Mouse (Mus musculus): ENCODE measurements around the gene Pex26. TPM values are rescaled to one million over a fixed set of nuclear protein-coding genes. Genes with fewer than 3 reads are reported as not detected.

The Pex26 gene
- polyA plus RNA-seq, 1 experiment from 2014 or later = 16.0 TPM

- H3K4me1 ChIP-seq (replicated peaks) = peaks cover 17% of the 10 kb centered on the region
- no peak overlapping the region for H3K4me3 ChIP-seq
- H3K36me3 ChIP-seq = no peaks in the 10 kb centered on the region
- H3K4me2 ChIP-seq = no peak overlapping the region
- H3K9me3 ChIP-seq = no peaks in the 10 kb centered on the region
- H3K27ac ChIP-seq (replicated peaks) = no peak overlapping the region
- WGBS = 90% methylated on average over 5 of the region's 5 CpGs
- H3K27me3 ChIP-seq = peaks cover 11% of the 10 kb centered on the region
- H3K9ac ChIP-seq = no peak overlapping the region
- no peak for ATAC-seq (ENCODE audit: low FRiP score, low read depth)
Observed at GRCm38 (mm10) chr6:121214221-121214620, 30.8 kb downstream of the Pex26 start.

- Histone ChIP-seq H3K4me3 (no peak overlapping the region), H3K9ac (no peak overlapping the region), H3K36me3 (no peaks in the 10 kb centered on the region), H3K9me3 (no peaks in the 10 kb centered on the region), H3K4me2 (no peak overlapping the region), H3K27me3 (peaks cover 6% of the 10 kb centered on the region; the same call in 1 of the 2 replicates), H3K27ac (replicated peaks) (no peak overlapping the region), H3K4me1 (replicated peaks) (peaks cover 17% of the 10 kb centered on the region)
- no peak for ATAC-seq (ENCODE audit: low FRiP score, low read depth)
- WGBS = 90% methylated on average over 8 of the region's 8 CpGs
Observed at GRCm38 (mm10) chr6:121214667-121215330, 31.3 kb downstream of the Pex26 start.

DNA sequence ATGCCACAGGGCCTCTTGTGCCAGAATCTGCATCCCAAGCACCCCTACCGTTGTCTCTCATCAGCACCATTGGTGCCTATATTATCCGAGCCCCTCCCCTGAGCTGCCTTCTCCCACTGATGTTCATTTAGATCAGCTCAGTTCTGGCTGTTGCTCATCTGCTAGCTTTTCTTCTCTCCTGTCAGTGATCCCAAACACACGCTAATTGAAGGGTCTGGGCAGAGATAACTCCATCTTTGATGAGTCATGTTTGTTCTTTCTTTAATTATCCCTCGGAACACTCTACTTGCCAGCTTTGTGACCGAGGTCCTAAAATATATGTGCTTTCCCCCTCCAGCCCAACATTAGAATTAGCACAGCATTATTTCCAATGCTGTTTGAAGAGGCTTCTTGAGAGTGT, 31.9 kb downstream of the Pex26 start:
- H3K4me1 ChIP-seq (replicated peaks) = peaks cover 14% of the 10 kb centered on the region
- WGBS = 84% methylated on average over 5 of the region's 5 CpGs
- H3K4me3 ChIP-seq = no peak overlapping the region

DNA sequence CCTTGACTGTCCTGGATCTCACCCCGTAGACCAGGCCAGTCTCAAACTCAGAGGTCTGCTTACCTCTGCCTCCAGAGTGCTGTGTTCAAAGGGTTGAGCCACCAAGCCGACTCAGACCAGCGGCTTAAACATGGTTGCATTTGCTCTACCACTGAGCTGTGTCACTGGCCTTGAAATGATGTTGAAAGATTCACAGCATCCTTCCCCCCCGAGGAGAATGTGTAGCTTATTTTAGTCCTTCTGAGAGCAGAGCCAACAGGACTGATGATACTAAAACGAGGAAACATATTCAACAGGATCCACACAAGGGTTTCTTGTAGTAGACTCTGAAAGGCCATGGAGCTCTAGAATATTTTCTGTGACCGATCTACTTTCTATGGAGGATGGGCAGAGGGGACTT, 32.4 kb downstream of the Pex26 start:
- H3K27me3 ChIP-seq = peaks cover 5% of the 10 kb centered on the region; the same call in 1 of the 2 replicates
- H3K9me3 ChIP-seq = no peaks in the 10 kb centered on the region
- no peak overlapping the region for H3K4me2 ChIP-seq
- H3K4me1 ChIP-seq (replicated peaks) = peaks cover 8% of the 10 kb centered on the region
- H3K9ac ChIP-seq = no peak overlapping the region
- 84% methylated on average over 6 of the region's 6 CpGs for WGBS
- no peak overlapping the region for H3K27ac ChIP-seq (replicated peaks)
- no peak overlapping the region for H3K4me3 ChIP-seq
- no peak for ATAC-seq (ENCODE audit: low FRiP score, low read depth)
- no peaks in the 10 kb centered on the region for H3K36me3 ChIP-seq

More for the DNA sequence above, 31.9 kb downstream of the Pex26 start:
- Histone ChIP-seq H3K9me3 (no peaks in the 10 kb centered on the region), H3K9ac (no peak overlapping the region), H3K27ac (replicated peaks) (no peak overlapping the region), H3K27me3 (peaks cover 5% of the 10 kb centered on the region; the same call in 1 of the 2 replicates), H3K36me3 (no peaks in the 10 kb centered on the region), H3K4me2 (no peak overlapping the region)
- no peak for ATAC-seq (ENCODE audit: low FRiP score, low read depth)

- Histone ChIP-seq H3K4me2 (no peak overlapping the region), H3K4me3 (no peak overlapping the region), H3K9me3 (no peaks in the 10 kb centered on the region), H3K36me3 (no peaks in the 10 kb centered on the region), H3K9ac (no peak overlapping the region), H3K27ac (replicated peaks) (no peak overlapping the region), H3K27me3 (no peaks in the 10 kb centered on the region), H3K4me1 (replicated peaks) (no peaks in the 10 kb centered on the region)
- no peak for ATAC-seq (ENCODE audit: low FRiP score, low read depth)
- 87% methylated on average over 5 of the region's 5 CpGs for WGBS
Observed at GRCm38 (mm10) chr6:121216589-121217255, 33.3 kb downstream of the Pex26 start.

- H3K27ac ChIP-seq (replicated peaks) = no peak overlapping the region
- no peaks in the 10 kb centered on the region for H3K36me3 ChIP-seq
- no peaks in the 10 kb centered on the region for H3K27me3 ChIP-seq
- H3K4me3 ChIP-seq = no peak overlapping the region
- no peaks in the 10 kb centered on the region for H3K4me1 ChIP-seq (replicated peaks)
- no peak overlapping the region for H3K9ac ChIP-seq
- no peak for ATAC-seq (ENCODE audit: low FRiP score, low read depth)
- 85% methylated on average over 7 of the region's 7 CpGs for WGBS
- no peaks in the 10 kb centered on the region for H3K9me3 ChIP-seq
- H3K4me2 ChIP-seq = no peak overlapping the region
Observed at GRCm38 (mm10) chr6:121218002-121218401, 34.5 kb downstream of the Pex26 start.

DNA sequence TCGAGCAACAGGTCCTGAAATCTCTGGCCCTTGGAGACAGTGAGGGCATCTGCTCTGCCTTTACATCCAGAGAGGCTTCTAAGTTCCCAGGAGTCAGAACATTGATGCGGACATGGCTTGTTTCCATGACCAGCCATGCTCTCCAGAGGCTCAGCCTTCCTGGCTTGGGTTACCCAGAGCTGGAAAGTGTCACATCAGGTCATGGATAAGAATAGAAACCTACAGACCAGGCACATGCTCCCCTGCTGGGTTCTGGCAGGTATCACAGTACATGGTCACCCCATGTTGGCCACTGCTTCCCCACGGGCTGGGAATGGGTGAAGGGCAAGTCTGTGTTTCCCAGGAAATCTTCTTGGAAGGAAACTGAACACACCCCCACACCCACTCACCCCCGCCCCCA, 35.9 kb downstream of the Pex26 start:
- WGBS = 88% methylated on average over 4 of the region's 4 CpGs
- no peak for ATAC-seq (ENCODE audit: low FRiP score, low read depth)

GRCm38 (mm10) chr6:121220181-121220580, 36.7 kb downstream of the Pex26 start:
- 93% methylated on average over 10 of the region's 10 CpGs for whole genome bisulfite sequencing
- Histone ChIP-seq H3K36me3 (no peaks in the 10 kb centered on the region), H3K4me1 (replicated peaks) (no peaks in the 10 kb centered on the region), H3K27ac (replicated peaks) (no peak overlapping the region), H3K9ac (no peak overlapping the region), H3K4me3 (no peak overlapping the region), H3K9me3 (no peaks in the 10 kb centered on the region), H3K4me2 (no peak overlapping the region), H3K27me3 (no peaks in the 10 kb centered on the region)
- ATAC-seq (ENCODE audit: low FRiP score, low read depth) = no peak

More for the DNA sequence above, 35.9 kb downstream of the Pex26 start:
- no peaks in the 10 kb centered on the region for H3K4me1 ChIP-seq (replicated peaks)
- no peak overlapping the region for H3K4me3 ChIP-seq
- no peaks in the 10 kb centered on the region for H3K36me3 ChIP-seq
- no peak overlapping the region for H3K4me2 ChIP-seq
- no peaks in the 10 kb centered on the region for H3K9me3 ChIP-seq
- H3K9ac ChIP-seq = no peak overlapping the region
- H3K27ac ChIP-seq (replicated peaks) = no peak overlapping the region
- H3K27me3 ChIP-seq = no peaks in the 10 kb centered on the region

DNA sequence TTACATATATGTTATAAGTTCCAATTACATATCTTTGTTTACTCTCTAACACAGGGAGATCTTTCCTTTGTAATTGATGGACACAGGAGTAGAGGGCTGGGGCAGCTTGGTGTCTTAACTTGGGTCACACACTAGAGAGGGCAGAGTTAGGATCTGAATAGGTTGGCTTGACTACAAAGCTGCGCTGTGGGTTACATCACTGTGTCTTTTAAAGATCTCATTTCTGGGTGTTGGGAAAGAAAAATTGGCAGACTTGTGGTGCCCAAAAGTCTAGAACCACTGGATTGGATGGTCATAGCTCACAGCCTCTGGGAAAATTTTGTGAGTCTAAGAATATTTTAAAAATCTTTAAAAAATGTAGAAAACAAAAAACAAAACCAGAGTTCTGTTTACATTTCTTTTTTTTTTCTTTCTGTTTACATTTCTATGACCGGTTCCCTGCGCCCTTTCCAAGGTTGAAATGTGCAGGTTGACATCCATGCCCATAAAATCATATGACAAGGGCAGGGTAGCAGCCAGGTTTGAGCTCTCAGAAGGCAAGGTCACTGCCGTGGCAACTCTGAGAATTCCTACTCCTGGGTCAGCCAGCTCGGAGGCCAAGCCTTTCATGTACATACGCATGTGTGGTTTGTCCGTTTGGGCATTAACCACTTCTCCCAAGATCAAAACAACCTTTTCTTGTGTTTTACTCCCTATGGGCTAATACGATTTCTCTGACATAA, 38.6 kb downstream of the Pex26 start:
- Histone ChIP-seq H3K4me2 (no peak overlapping the region), H3K36me3 (no peaks in the 10 kb centered on the region), H3K9me3 (no peaks in the 10 kb centered on the region), H3K27ac (replicated peaks) (no peak overlapping the region), H3K9ac (no peak overlapping the region), H3K4me3 (no peak overlapping the region), H3K27me3 (no peaks in the 10 kb centered on the region), H3K4me1 (replicated peaks) (no peaks in the 10 kb centered on the region)
- ATAC-seq (ENCODE audit: low FRiP score, low read depth) = no peak
- WGBS = 88% methylated on average over 8 of the region's 8 CpGs

DNA sequence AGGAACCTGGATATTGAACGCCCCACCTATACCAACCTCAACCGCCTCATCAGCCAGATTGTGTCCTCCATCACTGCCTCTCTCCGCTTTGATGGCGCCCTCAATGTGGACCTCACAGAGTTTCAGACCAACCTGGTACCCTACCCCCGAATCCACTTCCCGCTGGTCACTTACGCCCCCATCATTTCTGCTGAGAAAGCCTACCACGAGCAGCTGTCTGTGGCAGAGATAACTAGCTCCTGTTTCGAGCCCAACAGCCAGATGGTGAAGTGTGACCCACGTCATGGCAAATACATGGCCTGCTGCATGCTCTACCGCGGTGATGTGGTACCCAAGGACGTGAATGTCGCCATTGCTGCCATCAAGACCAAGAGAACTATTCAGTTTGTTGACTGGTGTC, 39.5 kb downstream of the Pex26 start:
- no peaks in the 10 kb centered on the region for H3K4me1 ChIP-seq (replicated peaks)
- no peak overlapping the region for H3K4me2 ChIP-seq
- no peak overlapping the region for H3K9ac ChIP-seq
- no peak for ATAC-seq (ENCODE audit: low FRiP score, low read depth)
- no peaks in the 10 kb centered on the region for H3K27me3 ChIP-seq
- no peak overlapping the region for H3K27ac ChIP-seq (replicated peaks)
- H3K36me3 ChIP-seq = no peaks in the 10 kb centered on the region
- no peak overlapping the region for H3K4me3 ChIP-seq
- WGBS = 96% methylated on average over 14 of the region's 14 CpGs
- H3K9me3 ChIP-seq = no peaks in the 10 kb centered on the region

DNA sequence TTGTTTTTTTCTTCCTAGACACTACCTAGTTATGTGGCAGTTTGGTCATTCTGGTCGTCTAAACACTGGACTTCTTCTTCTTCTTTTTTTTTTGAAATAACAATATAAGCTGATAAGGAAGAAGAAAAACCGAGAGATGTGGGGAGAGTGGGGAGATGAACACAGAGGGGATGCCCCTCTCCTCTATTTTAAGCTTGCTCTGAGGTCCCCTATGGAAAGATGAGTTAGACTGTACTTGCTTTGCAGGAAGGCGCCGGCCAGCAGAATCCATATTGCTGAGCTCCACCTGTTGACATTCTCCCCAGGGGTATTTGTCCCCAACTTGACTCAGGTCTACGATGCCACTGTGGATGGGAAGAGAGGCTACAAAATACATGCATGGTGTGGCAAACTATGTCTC, 40.6 kb downstream of the Pex26 start:
- no peak overlapping the region for H3K27ac ChIP-seq (replicated peaks)
- no peaks in the 10 kb centered on the region for H3K36me3 ChIP-seq
- H3K9me3 ChIP-seq = no peaks in the 10 kb centered on the region
- H3K4me1 ChIP-seq (replicated peaks) = no peaks in the 10 kb centered on the region
- no peak overlapping the region for H3K9ac ChIP-seq
- H3K4me3 ChIP-seq = no peak overlapping the region
- H3K27me3 ChIP-seq = no peaks in the 10 kb centered on the region
- H3K4me2 ChIP-seq = no peak overlapping the region
- 69% methylated on average over 5 of the region's 5 CpGs for WGBS
- ATAC-seq (ENCODE audit: low FRiP score, low read depth) = no peak

- no peak overlapping the region for H3K27ac ChIP-seq (replicated peaks)
- no peaks in the 10 kb centered on the region for H3K4me1 ChIP-seq (replicated peaks)
- H3K4me3 ChIP-seq = no peak overlapping the region
- no peak overlapping the region for H3K4me2 ChIP-seq
- H3K36me3 ChIP-seq = no peaks in the 10 kb centered on the region
- no peaks in the 10 kb centered on the region for H3K9me3 ChIP-seq
- 32% methylated on average over 6 of the region's 6 CpGs for WGBS
- no peak for ATAC-seq (ENCODE audit: low FRiP score, low read depth)
- H3K9ac ChIP-seq = no peak overlapping the region
- H3K27me3 ChIP-seq = no peaks in the 10 kb centered on the region
Observed at GRCm38 (mm10) chr6:121224993-121225392, 41.5 kb downstream of the Pex26 start.
